Mouse (Mus musculus) left cerebral cortex, postnatal 36 days (tissue): ENCODE measurements around the gene Hmox1. TPM values are rescaled to one million over a fixed set of nuclear protein-coding genes. Genes with fewer than 3 reads are reported as not detected.

Experiments
- DNase-seq, 2 experiments: peaks; one replicate each; pipeline ENCODE4 v3.0.0; 2021 to 2022; ENCODE audit warnings: low spot score in 2 of 2, mixed read lengths in 1 of 2
- intact Hi-C: fragments of 180-260 bp; cut with DNase I; formaldehyde crosslinking; loops from one replicate; pipeline ENCODE4 v1.15.1; 2025
- total RNA-seq, 2 experiments: library from RNA; stranded (reverse); gene quantifications; 2 replicates each; pipeline ENCODE4 v1.2.3; 2021

Gene Hmox1
- total RNA-seq, 2 experiments from 2014 or later: 3.9 to 5.1 TPM

GRCm38 (mm10) chr8:75137536-75137935, 44.1 kb downstream of the Hmox1 start:
- peak; percentile 38 to 41 for DNase-seq
- intact Hi-C loops: no loop called here

Other genes with a start within 250 kb of the Hmox1 start
- gene Isx, start 220.4 kb upstream of the Hmox1 start, total RNA-seq: under 1 TPM in 1 of 2 experiments, not detected in 1; 0.17 TPM
- 10 to 100 TPM; 23.4 to 24.8 TPM for gene Hmgxb4, start 100.3 kb upstream of the Hmox1 start, total RNA-seq
- 10 to 100 TPM; 37.2 to 47.1 TPM for gene Tom1, start 59.9 kb upstream of the Hmox1 start, total RNA-seq
- gene Mcm5, start 15.9 kb downstream of the Hmox1 start, total RNA-seq: 1 to 10 TPM; 7.4 to 7.6 TPM
- 100 to 1,000 TPM; 100 to 106 TPM for gene Rasd2, start 120.3 kb downstream of the Hmox1 start, total RNA-seq